Mouse (Mus musculus) frontal cortex, adult (tissue): ENCODE measurements around the gene Hilpda.

Experiments used
- ATAC-seq: cut with Nextera tagmentation; 2 replicates; pipeline ENCODE4 v1.9.2; 2017; ENCODE audit warnings: mild to moderate bottlenecking, moderate library complexity, mixed read lengths; ENCODE audit not compliant: low TSS enrichment

Gene Hilpda

GRCm38 (mm10) chr6:29276746-29277145, 4.5 kb downstream of the Hilpda start:
- ATAC-seq: no peak

- ATAC-seq: peak; percentile 96
Measured at GRCm38 (mm10) chr6:29278513-29279267, 6.4 kb downstream of the Hilpda start.

- ATAC-seq: no peak
Measured at GRCm38 (mm10) chr6:29279293-29279692, 7.0 kb downstream of the Hilpda start, which contains the start of gene Fam71f2. TSS of gene Fam71f2 (plus strand) at chr6:29279593.

- no peak for ATAC-seq
Measured at GRCm38 (mm10) chr6:29280671-29281070, 8.4 kb downstream of the Hilpda start.

- no peak for ATAC-seq
Measured at GRCm38 (mm10) chr6:29286870-29287269, 14.6 kb downstream of the Hilpda start.

GRCm38 (mm10) chr6:29287481-29287880, 15.2 kb downstream of the Hilpda start:
- ATAC-seq: no peak

GRCm38 (mm10) chr6:29287944-29288343, 15.7 kb downstream of the Hilpda start:
- ATAC-seq: no peak

GRCm38 (mm10) chr6:29288651-29289050, 16.4 kb downstream of the Hilpda start:
- no peak for ATAC-seq

- no peak for ATAC-seq
Measured at GRCm38 (mm10) chr6:29299112-29299511, 26.8 kb downstream of the Hilpda start.

- no peak for ATAC-seq
Measured at GRCm38 (mm10) chr6:29303251-29303650, 31.0 kb downstream of the Hilpda start.

GRCm38 (mm10) chr6:29303726-29304125, 31.4 kb downstream of the Hilpda start:
- no peak for ATAC-seq

GRCm38 (mm10) chr6:29305462-29305861, 33.2 kb downstream of the Hilpda start:
- ATAC-seq: no peak

GRCm38 (mm10) chr6:29308846-29309605, 36.7 kb downstream of the Hilpda start:
- no peak for ATAC-seq

GRCm38 (mm10) chr6:29313690-29314202, 41.5 kb downstream of the Hilpda start:
- ATAC-seq: no peak

GRCm38 (mm10) chr6:29317286-29317685, 45.0 kb downstream of the Hilpda start:
- no peak for ATAC-seq

GRCm38 (mm10) chr6:29317941-29318340, 45.7 kb downstream of the Hilpda start:
- ATAC-seq: no peak

GRCm38 (mm10) chr6:29318879-29319278, 46.6 kb downstream of the Hilpda start, which contains the start of gene Fam71f1:
TSS of gene Fam71f1 (plus strand) at chr6:29319140.
- ATAC-seq: no peak

GRCm38 (mm10) chr6:29321586-29321985, 49.3 kb downstream of the Hilpda start:
- ATAC-seq: no peak

- no peak for ATAC-seq
Measured at GRCm38 (mm10) chr6:29322147-29322546, 49.9 kb downstream of the Hilpda start.

GRCm38 (mm10) chr6:29322735-29323134, 50.4 kb downstream of the Hilpda start:
- no peak for ATAC-seq
